Mouse (Mus musculus): ENCODE results near the gene Col9a2.

GRCm38 (mm10) chr4:121018250-121018649, 20.9 kb upstream of the Col9a2 start:
- TF ChIP-seq CTCF (IDR thresholded peaks at IDR 0.05; ENCODE audit: borderline replicate concordance, insufficient read depth, low read depth, low read length) (no peak), POLR2A (IDR thresholded peaks at IDR 0.05; ENCODE audit: borderline replicate concordance, insufficient read depth, low read length) (no peak)
